Mouse (Mus musculus): ENCODE results near the gene I830077J02Rik. TPM values are rescaled to one million over a fixed set of nuclear protein-coding genes. Genes with fewer than 3 reads are reported as not detected.

Gene I830077J02Rik
- 4.0 and 4.3 TPM in 2 replicates for polyA plus RNA-seq (2012; rRNA removed)

DNA sequence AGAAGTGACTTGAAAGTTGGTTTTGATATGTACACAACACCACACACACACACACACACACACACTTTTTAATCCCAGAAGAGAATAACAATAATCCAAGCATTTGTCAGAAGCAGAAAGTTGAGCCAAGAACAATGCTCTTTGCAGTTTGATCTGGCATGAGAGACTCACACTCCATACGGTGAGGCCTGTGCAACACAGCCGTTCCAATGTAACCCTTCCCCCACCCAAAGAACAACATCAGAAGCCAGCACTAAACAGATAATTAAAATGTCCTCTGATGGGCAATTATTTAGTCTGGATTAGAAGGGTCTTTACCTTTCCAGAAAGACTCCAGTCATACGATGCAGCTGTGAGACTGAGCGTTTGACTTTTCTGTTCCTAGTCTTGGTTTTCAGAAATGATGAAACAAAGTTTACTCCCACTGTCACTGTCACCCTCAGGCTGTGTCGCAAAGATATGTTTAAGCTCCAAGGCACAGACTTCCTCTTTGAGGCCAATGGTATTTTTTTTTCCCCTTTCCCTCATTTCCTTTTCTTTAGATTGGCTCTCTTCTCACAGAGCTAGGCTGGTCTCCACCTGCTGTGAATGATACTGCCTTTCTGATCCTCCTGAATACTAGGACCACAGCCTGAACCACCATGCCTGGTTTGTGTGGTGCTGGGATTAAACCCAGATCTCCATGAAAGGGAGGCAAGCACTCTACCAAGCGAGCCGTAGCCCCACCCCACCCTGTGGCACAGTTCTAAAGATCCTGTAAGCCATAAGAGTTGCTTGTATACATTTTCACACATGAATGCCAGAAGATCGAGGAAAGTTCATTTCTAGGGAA is at the start of gene I830077J02Rik:
Gene I830077J02Rik, minus strand, starts transcription at position 425 of the 832 bp plus-strand sequence.

DNA sequence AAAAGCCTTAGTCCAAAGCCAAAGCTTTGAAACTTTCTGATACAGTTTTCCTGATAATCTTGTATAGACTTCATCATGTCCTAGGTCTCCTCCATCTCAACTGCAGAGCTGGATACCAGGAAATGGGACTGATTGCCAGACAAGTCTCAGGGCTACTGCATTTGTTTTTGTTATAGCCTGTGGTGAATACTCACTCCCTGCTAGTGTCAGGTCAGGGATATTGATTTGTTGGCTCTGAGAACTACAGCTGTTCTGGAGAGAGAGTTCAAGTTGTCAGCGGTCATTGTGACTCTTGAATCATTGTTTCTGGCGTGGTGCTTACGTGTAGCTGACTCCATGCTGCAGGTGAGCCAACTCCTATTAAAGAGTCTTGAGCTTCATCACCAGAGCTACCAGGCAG is 40.9 kb upstream of the I830077J02Rik start, which contains the start of gene Ovgp1:
Gene Ovgp1, plus strand, starts transcription at position 301 of the 400 bp plus-strand sequence.

DNA sequence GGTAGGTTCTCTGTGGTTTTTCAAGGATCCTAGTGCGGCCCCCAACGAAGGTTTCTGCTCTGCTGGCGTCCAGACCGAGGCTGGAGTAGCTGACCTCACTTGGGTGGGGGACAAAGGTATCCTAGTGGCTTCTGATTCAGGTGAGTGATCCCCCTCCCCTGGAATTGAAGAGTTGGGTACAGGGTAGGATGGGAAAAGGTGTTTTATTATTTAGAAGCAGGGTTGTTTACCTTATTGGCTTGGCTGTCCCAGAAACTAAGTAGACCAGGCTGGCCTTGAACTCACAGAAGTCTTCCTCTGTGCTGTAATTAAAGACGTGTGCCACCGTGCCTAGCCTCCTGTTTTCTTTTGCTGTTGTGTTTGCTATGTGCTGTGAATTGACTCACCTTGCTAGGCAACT is 27.5 kb upstream of the I830077J02Rik start, which contains the start of gene Atp5f1:
Gene Atp5f1, minus strand, starts transcription at position 101 of the 400 bp plus-strand sequence.

DNA sequence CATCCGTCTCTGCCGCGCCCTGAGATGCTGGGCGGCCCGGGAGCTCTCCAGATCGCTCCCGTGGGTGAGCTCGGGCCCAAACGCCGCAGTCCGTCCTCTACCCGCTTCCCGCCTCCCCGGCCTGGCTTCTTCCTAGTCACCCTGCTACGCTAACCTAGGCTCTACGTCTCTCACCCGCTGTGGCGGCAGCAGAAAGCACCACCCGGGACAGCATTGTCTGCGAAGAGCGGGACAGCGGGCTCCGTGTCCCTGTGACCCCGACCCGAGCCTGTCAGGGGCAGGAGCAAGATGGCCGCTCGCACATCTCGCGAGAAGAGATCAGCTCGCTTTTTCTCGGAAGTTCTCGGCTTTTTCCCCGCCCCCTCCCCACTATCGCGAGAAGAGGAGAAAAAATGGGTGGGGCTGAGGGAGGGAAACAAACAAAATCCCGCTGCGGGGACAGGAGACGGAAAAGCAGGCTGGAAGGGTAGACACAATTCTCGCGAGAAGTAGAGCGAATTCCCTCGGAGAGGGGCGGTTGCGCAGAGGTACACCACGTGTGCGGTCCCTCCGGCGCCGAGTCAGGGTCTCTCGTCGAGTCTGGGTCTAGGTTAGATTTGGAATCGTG is 26.6 kb upstream of the I830077J02Rik start, which contains the start of gene Wdr77:
Gene Wdr77, plus strand, starts transcription at position 396 of the 607 bp plus-strand sequence.

Other genes with a start within 250 kb of the I830077J02Rik start
- 9.3 and 10.4 TPM in 2 replicates for gene Ddx20, start 245.1 kb downstream of the I830077J02Rik start, polyA plus RNA-seq (2012; rRNA removed)
- gene Inka2, start 228.1 kb downstream of the I830077J02Rik start, polyA plus RNA-seq (2012; rRNA removed), result 0.19 and 0.21 TPM in 2 replicates
- gene Rap1a, start 131.3 kb downstream of the I830077J02Rik start, polyA plus RNA-seq (2012; rRNA removed), result 40.3 and 46.9 TPM in 2 replicates
- gene Adora3, start 61.8 kb downstream of the I830077J02Rik start, polyA plus RNA-seq (2012; rRNA removed), result 0.28 and 0.45 TPM in 2 replicates
- 0.10 and 0.14 TPM in 2 replicates for gene Tmigd3, start 61.8 kb downstream of the I830077J02Rik start, polyA plus RNA-seq (2012; rRNA removed)
- 14.9 and 24.6 TPM in 2 replicates for gene Wdr77, start 26.7 kb upstream of the I830077J02Rik start, polyA plus RNA-seq (2012; rRNA removed)
- 203 and 219 TPM in 2 replicates for gene Atp5f1, start 27.4 kb upstream of the I830077J02Rik start, polyA plus RNA-seq (2012; rRNA removed)
- gene Ovgp1, start 41.0 kb upstream of the I830077J02Rik start, polyA plus RNA-seq (2012; rRNA removed), result 1.3 and 1.6 TPM in 2 replicates
- gene Pifo, start 82.0 kb upstream of the I830077J02Rik start, polyA plus RNA-seq (2012; rRNA removed), result not detected in 2 replicates
- gene Chil5, start 100.2 kb upstream of the I830077J02Rik start, polyA plus RNA-seq (2012; rRNA removed), result 0.06 TPM in 1 of 2 replicates, not detected in the other
- gene Chia1, start 180.6 kb upstream of the I830077J02Rik start, polyA plus RNA-seq (2012; rRNA removed), result not detected in 2 replicates
- gene Chil3, start 234.9 kb upstream of the I830077J02Rik start, polyA plus RNA-seq (2012; rRNA removed), result 0.21 and 0.43 TPM in 2 replicates